Mouse (Mus musculus) forebrain, embryonic 10.5 days (tissue): Measurements from ENCODE around the gene Tbc1d14. TPM values are rescaled to one million over a fixed set of nuclear protein-coding genes. Genes with fewer than 3 reads are reported as not detected.

Experiments
- DNase-seq: peaks from one replicate; pipeline ENCODE4 v3.0.0-alpha.2; 2017; ENCODE audit warnings: low spot score; ENCODE audit errors: extremely low spot score
- H3K27ac ChIP-seq: fragments of 300-500 bp; sonication (generic); 2 replicates; pipeline ENCODE4 v1.5.1; 2016; ENCODE audit warnings: mild to moderate bottlenecking
- H3K27me3 ChIP-seq: fragments of 300-500 bp; sonication (generic); 2 replicates; pipeline ENCODE4 v1.6.1; 2016; ENCODE audit warnings: mild to moderate bottlenecking; ENCODE audit not compliant: poor library complexity, severe bottlenecking
- H3K36me3 ChIP-seq: fragments of 300-500 bp; sonication (generic); replicated peaks from 2 replicates; pipeline ENCODE4 v1.6.1; 2016; ENCODE audit warnings: mild to moderate bottlenecking, moderate library complexity
- H3K4me1 ChIP-seq: fragments of 300-500 bp; sonication (generic); 2 replicates; pipeline ENCODE4 v1.6.1; 2016
- H3K4me3 ChIP-seq: fragments of 300-500 bp; sonication (generic); 2 replicates; pipeline ENCODE4 v1.5.1; 2016; ENCODE audit warnings: mild to moderate bottlenecking, moderate library complexity
- H3K9me3 ChIP-seq: fragments of 300-500 bp; sonication (generic); 2 replicates; pipeline ENCODE4 v1.6.1; 2016; ENCODE audit warnings: mild to moderate bottlenecking, moderate library complexity
- WGBS: fragments of 180-500 bp; shearing (Covaris S2); methylation state at CpG from one replicate; pipeline ENCODE4 v1.1.7; 2016; 5-methylcytosine and 5-hydroxymethylcytosine counted together
- polyA plus RNA-seq: library from polyadenylated mRNA; unstranded; fragments of >200 nt; fragmentation: Nextera tagmentation; extraction: Ambion mirVana; gene quantifications from 2 replicates; pipeline ENCODE4 v1.2.1, GENCODE M21; 2016

The Tbc1d14 gene
- polyA plus RNA-seq, 1 experiment from 2014 or later = 38.9 TPM

- no peak for DNase-seq
- no peaks in the 10 kb centered on the region for H3K9me3 ChIP-seq
- 69% methylated on average over 8 of the region's 8 CpGs for WGBS
- 0 out of 2 replicates have a peak overlapping the region, but pooled peaks have one; percentile 35 for H3K27ac ChIP-seq
- peaks cover 21% of the 10 kb centered on the region for H3K36me3 ChIP-seq
- no peaks in the 10 kb centered on the region for H3K27me3 ChIP-seq
- no peak overlapping the region for H3K4me3 ChIP-seq
- H3K4me1 ChIP-seq = peaks cover 26% of the 10 kb centered on the region
These were observed 18.8 kb downstream of the Tbc1d14 start for GRCm38 (mm10) chr5:36574147-36574870.

GRCm38 (mm10) chr5:36573354-36573753, 19.7 kb downstream of the Tbc1d14 start:
- H3K36me3 ChIP-seq = peaks cover 21% of the 10 kb centered on the region
- H3K27me3 ChIP-seq = no peaks in the 10 kb centered on the region
- no peak overlapping the region for H3K4me3 ChIP-seq
- no peak overlapping the region for H3K27ac ChIP-seq
- no peak for DNase-seq
- 54% methylated on average over 3 of the region's 3 CpGs for WGBS
- H3K4me1 ChIP-seq = peaks cover 26% of the 10 kb centered on the region
- H3K9me3 ChIP-seq = no peaks in the 10 kb centered on the region

- Histone ChIP-seq H3K27ac (no peak overlapping the region), H3K36me3 (peaks cover 21% of the 10 kb centered on the region), H3K4me3 (no peak overlapping the region), H3K9me3 (no peaks in the 10 kb centered on the region), H3K4me1 (peaks cover 36% of the 10 kb centered on the region), H3K27me3 (no peaks in the 10 kb centered on the region)
- DNase-seq = no peak
- WGBS = 95% methylated on average over 16 of the region's 16 CpGs
These were observed 21.7 kb downstream of the Tbc1d14 start for GRCm38 (mm10) chr5:36571371-36571770.

GRCm38 (mm10) chr5:36570546-36571245, 22.4 kb downstream of the Tbc1d14 start:
- no peak for DNase-seq
- H3K27ac ChIP-seq = no peak overlapping the region
- H3K9me3 ChIP-seq = no peaks in the 10 kb centered on the region
- no peaks in the 10 kb centered on the region for H3K27me3 ChIP-seq
- H3K4me3 ChIP-seq = no peak overlapping the region
- peaks cover 36% of the 10 kb centered on the region for H3K4me1 ChIP-seq
- 91% methylated on average over 4 of the region's 4 CpGs for WGBS
- H3K36me3 ChIP-seq = peaks cover 21% of the 10 kb centered on the region

GRCm38 (mm10) chr5:36570098-36570497, 23.0 kb downstream of the Tbc1d14 start:
- Histone ChIP-seq H3K4me3 (no peak overlapping the region), H3K27me3 (no peaks in the 10 kb centered on the region), H3K4me1 (peaks cover 31% of the 10 kb centered on the region), H3K36me3 (peaks cover 21% of the 10 kb centered on the region), H3K27ac (no peak overlapping the region), H3K9me3 (no peaks in the 10 kb centered on the region)
- DNase-seq = no peak
- WGBS = 92% methylated on average over 7 of the region's 7 CpGs

- Histone ChIP-seq H3K4me3 (no peak overlapping the region), H3K36me3 (peaks cover 21% of the 10 kb centered on the region), H3K27ac (no peak overlapping the region), H3K27me3 (no peaks in the 10 kb centered on the region), H3K9me3 (no peaks in the 10 kb centered on the region), H3K4me1 (peaks cover 14% of the 10 kb centered on the region)
- DNase-seq = no peak
- 90% methylated on average over 4 of the region's 4 CpGs for WGBS
These were observed 25.0 kb downstream of the Tbc1d14 start for GRCm38 (mm10) chr5:36568118-36568517.

- Histone ChIP-seq H3K27me3 (no peaks in the 10 kb centered on the region), H3K9me3 (no peaks in the 10 kb centered on the region), H3K4me3 (no peak overlapping the region), H3K36me3 (peaks cover 21% of the 10 kb centered on the region), H3K27ac (no peak overlapping the region), H3K4me1 (peaks cover 13% of the 10 kb centered on the region)
- 79% methylated on average over 2 of the region's 2 CpGs for WGBS
- DNase-seq = no peak
These were observed 25.4 kb downstream of the Tbc1d14 start for GRCm38 (mm10) chr5:36567627-36568026.

GRCm38 (mm10) chr5:36564530-36564929, 28.5 kb downstream of the Tbc1d14 start:
- Histone ChIP-seq H3K27me3 (no peaks in the 10 kb centered on the region), H3K4me1 (peaks cover 13% of the 10 kb centered on the region), H3K9me3 (no peaks in the 10 kb centered on the region), H3K4me3 (no peak overlapping the region), H3K36me3 (no peaks in the 10 kb centered on the region), H3K27ac (no peak overlapping the region)
- WGBS = 89% methylated on average over 9 of the region's 9 CpGs
- no peak for DNase-seq

GRCm38 (mm10) chr5:36563741-36564140, 29.3 kb downstream of the Tbc1d14 start:
- Histone ChIP-seq H3K27me3 (no peaks in the 10 kb centered on the region), H3K4me3 (no peak overlapping the region), H3K36me3 (no peaks in the 10 kb centered on the region), H3K4me1 (peaks cover 13% of the 10 kb centered on the region), H3K27ac (no peak overlapping the region), H3K9me3 (no peaks in the 10 kb centered on the region)
- DNase-seq = no peak
- WGBS = 88% methylated on average over 6 of the region's 6 CpGs

GRCm38 (mm10) chr5:36562791-36563445, 30.2 kb downstream of the Tbc1d14 start:
- H3K27ac ChIP-seq = no peak overlapping the region
- peaks cover 14% of the 10 kb centered on the region for H3K4me1 ChIP-seq
- DNase-seq = no peak
- H3K27me3 ChIP-seq = no peaks in the 10 kb centered on the region
- H3K36me3 ChIP-seq = no peaks in the 10 kb centered on the region
- no peak overlapping the region for H3K4me3 ChIP-seq
- no peaks in the 10 kb centered on the region for H3K9me3 ChIP-seq
- 90% methylated on average over 10 of the region's 10 CpGs for WGBS

GRCm38 (mm10) chr5:36561509-36561908, 31.6 kb downstream of the Tbc1d14 start:
- WGBS = 93% methylated on average over 4 of the region's 4 CpGs

GRCm38 (mm10) chr5:36560490-36560889, 32.6 kb downstream of the Tbc1d14 start:
- H3K27ac ChIP-seq = no peak overlapping the region
- 92% methylated on average over 4 of the region's 4 CpGs for WGBS
- no peak overlapping the region for H3K4me3 ChIP-seq
- H3K4me1 ChIP-seq = peaks cover 12% of the 10 kb centered on the region
- no peaks in the 10 kb centered on the region for H3K9me3 ChIP-seq
- no peaks in the 10 kb centered on the region for H3K36me3 ChIP-seq
- DNase-seq = no peak
- no peaks in the 10 kb centered on the region for H3K27me3 ChIP-seq

More at GRCm38 (mm10) chr5:36561509-36561908, 31.6 kb downstream of the Tbc1d14 start:
- H3K4me3 ChIP-seq = no peak overlapping the region
- peaks cover 12% of the 10 kb centered on the region for H3K4me1 ChIP-seq
- no peaks in the 10 kb centered on the region for H3K27me3 ChIP-seq
- H3K9me3 ChIP-seq = no peaks in the 10 kb centered on the region
- DNase-seq = no peak
- no peaks in the 10 kb centered on the region for H3K36me3 ChIP-seq
- no peak overlapping the region for H3K27ac ChIP-seq
